Mouse (Mus musculus): Measurements from ENCODE around the gene Grap. TPM values are rescaled to one million over a fixed set of nuclear protein-coding genes. Genes with fewer than 3 reads are reported as not detected.

Grap gene
- polyA plus RNA-seq, 1 experiment from 2014 or later = 7.8 TPM

DNA sequence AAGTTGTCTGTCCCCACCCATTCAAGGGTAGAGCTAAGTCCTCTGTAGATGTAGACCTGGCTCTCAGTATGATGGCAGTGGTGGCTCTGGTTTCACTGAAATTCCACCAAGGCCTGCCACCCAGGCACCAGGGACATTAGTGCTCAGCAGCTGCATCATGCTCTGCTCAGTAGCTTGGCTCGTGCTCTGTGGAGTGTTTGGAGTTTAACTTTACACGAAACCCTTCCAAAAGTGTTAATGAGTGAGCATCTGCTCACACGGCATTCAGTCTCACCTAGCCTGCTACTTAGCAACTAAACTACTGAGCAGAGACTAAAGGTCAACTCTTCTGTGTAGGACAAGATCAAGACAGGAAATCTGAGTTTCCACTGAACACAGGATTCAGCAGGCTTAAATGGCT is 67.6 kb downstream of the Grap start, which contains the start of gene Slc5a10:
Slc5a10 (minus strand) TSS at position 191 of the 400 bp plus-strand sequence.
- H3K9me3 ChIP-seq = no peaks in the 10 kb centered on the region
- H3K4me1 ChIP-seq = no peaks in the 10 kb centered on the region; the same call in 1 of the 2 replicates
- H3K36me3 ChIP-seq = no peaks in the 10 kb centered on the region
- H3K4me2 ChIP-seq (replicated peaks) = no peak within 1 kb of the TSS
- no peak within 1 kb of the TSS for H3K27ac ChIP-seq (replicated peaks)
- H3K4me3 ChIP-seq = no peak within 1 kb of the TSS
- ATAC-seq (ENCODE audit: low FRiP score, low read depth) = no peak
- no peak within 1 kb of the TSS for H3K9ac ChIP-seq (replicated peaks)
- no peaks in the 10 kb centered on the region for H3K27me3 ChIP-seq
- WGBS = 91% methylated on average over 3 of the region's 3 CpGs

DNA sequence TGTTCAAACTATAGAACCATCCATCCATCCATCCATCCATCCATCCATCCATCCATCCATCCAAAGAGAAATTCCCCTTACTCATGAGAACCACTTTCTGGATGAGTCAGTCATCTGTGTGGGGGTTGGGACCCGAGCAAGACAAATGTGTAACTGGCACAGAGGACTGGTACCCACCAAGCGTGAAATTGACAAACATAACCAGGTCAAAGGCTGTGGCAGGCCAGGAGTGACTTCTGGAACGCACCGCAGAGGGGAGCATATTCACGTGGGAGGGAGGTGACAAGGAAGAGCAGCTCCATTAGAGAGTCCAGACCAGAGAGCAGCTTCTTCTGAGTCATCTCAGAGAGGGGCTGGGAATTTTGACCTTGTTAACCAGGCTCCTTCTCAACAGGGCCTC is 69.0 kb downstream of the Grap start:
- ATAC-seq (ENCODE audit: low FRiP score, low read depth) = no peak
- 79% methylated on average over 5 of the region's 5 CpGs for WGBS
- no peak overlapping the region for H3K9ac ChIP-seq (replicated peaks)
- H3K27me3 ChIP-seq = no peaks in the 10 kb centered on the region
- H3K4me3 ChIP-seq = no peak overlapping the region
- peaks cover 12% of the 10 kb centered on the region for H3K36me3 ChIP-seq
- H3K9me3 ChIP-seq = no peaks in the 10 kb centered on the region
- H3K4me1 ChIP-seq = no peaks in the 10 kb centered on the region; the same call in 1 of the 2 replicates
- H3K27ac ChIP-seq (replicated peaks) = no peak overlapping the region
- H3K4me2 ChIP-seq (replicated peaks) = no peak overlapping the region

Other genes with a start within 250 kb of the Grap start
- gene Rnf112, start 199.1 kb upstream of the Grap start, polyA plus RNA-seq (2016; fragmentation: Nextera tagmentation; extraction: Ambion mirVana) = 4.8 and 6.6 TPM in 2 replicates
- 61.5 and 83.2 TPM in 2 replicates for gene Mfap4, start 167.8 kb upstream of the Grap start, polyA plus RNA-seq (2016; fragmentation: Nextera tagmentation; extraction: Ambion mirVana)
- 94.2 and 100 TPM in 2 replicates for gene Mapk7, start 158.9 kb upstream of the Grap start, polyA plus RNA-seq (2016; fragmentation: Nextera tagmentation; extraction: Ambion mirVana)
- gene B9d1, start 148.1 kb upstream of the Grap start, polyA plus RNA-seq (2016; fragmentation: Nextera tagmentation; extraction: Ambion mirVana) = 33.2 and 37.8 TPM in 2 replicates
- 34.3 and 39.0 TPM in 2 replicates for gene Epn2, start 73.6 kb upstream of the Grap start, polyA plus RNA-seq (2016; fragmentation: Nextera tagmentation; extraction: Ambion mirVana)
- gene Fam83g, start 30.8 kb downstream of the Grap start, polyA plus RNA-seq (2016; fragmentation: Nextera tagmentation; extraction: Ambion mirVana) = 0.50 and 0.59 TPM in 2 replicates
- gene Slc5a10, start 67.6 kb downstream of the Grap start, polyA plus RNA-seq (2016; fragmentation: Nextera tagmentation; extraction: Ambion mirVana) = not detected in 2 replicates
- gene Prpsap2, start 108.8 kb downstream of the Grap start, polyA plus RNA-seq (2016; fragmentation: Nextera tagmentation; extraction: Ambion mirVana) = 58.5 and 61.3 TPM in 2 replicates
- gene Ulk2, start 201.8 kb downstream of the Grap start, polyA plus RNA-seq (2016; fragmentation: Nextera tagmentation; extraction: Ambion mirVana) = 40.0 and 43.7 TPM in 2 replicates

Data from midbrain, embryonic 12.5 days (tissue).